Mouse (Mus musculus): ENCODE results near the gene Vav3. TPM values are rescaled to one million over a fixed set of nuclear protein-coding genes. Genes with fewer than 3 reads are reported as not detected.

Vav3 gene
- polyA plus RNA-seq, 1 experiment from 2014 or later = 10.4 TPM

GRCm38 (mm10) chr3:109496461-109496860 is 156.0 kb downstream of the Vav3 start:
- Histone ChIP-seq H3K4me3 (ENCODE audit: low read depth, low read length) (no peak overlapping the region), H3K27me3 (replicated peaks; ENCODE audit: control insufficient read depth, insufficient read depth, low read length) (no peaks in the 10 kb centered on the region), H3K36me3 (ENCODE audit: control insufficient read depth, insufficient read depth) (no peaks in the 10 kb centered on the region), H3K9ac (ENCODE audit: low read depth, low read length) (no peak overlapping the region), H3K9me3 (ENCODE audit: control insufficient read depth) (no peaks in the 10 kb centered on the region), H3K27ac (ENCODE audit: low read depth, low read length) (no peak overlapping the region), H3K4me1 (replicated peaks; ENCODE audit: control insufficient read depth, insufficient read depth, low read length) (no peaks in the 10 kb centered on the region), H3K4me2 (replicated peaks; ENCODE audit: low read depth) (no peak overlapping the region)
- no peak for TF ChIP-seq CTCF (IDR thresholded peaks at IDR 0.05; ENCODE audit: low read depth)
- no peak for ATAC-seq
- 72% methylated on average over 5 of the region's 5 CpGs for whole genome bisulfite sequencing

DNA sequence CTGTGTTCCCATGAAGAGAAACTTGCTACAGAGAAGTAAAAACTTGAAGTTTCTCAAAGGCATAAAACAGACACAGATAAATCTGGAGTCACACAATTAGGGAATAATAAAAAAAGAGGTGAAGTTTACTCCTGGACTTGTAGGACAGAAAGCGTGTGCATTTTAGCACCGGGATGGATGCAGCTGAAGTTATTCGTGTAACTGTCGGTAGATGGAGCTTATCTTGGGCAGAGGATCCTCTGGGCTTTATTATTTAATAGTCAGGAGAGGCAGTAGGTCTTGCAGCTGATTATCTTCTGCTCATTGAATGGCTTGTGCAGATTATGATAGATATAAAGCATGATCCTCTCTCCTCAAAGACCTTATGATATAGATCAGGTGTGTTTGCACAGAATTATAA is 156.6 kb downstream of the Vav3 start:
- peak; percentile 28; the same call in 1 of the 2 replicates for TF ChIP-seq CTCF (IDR thresholded peaks at IDR 0.05; ENCODE audit: low read depth)
- no peak for ATAC-seq
- H3K4me1 ChIP-seq (replicated peaks; ENCODE audit: control insufficient read depth, insufficient read depth, low read length) = no peaks in the 10 kb centered on the region
- no peak overlapping the region for H3K4me3 ChIP-seq (ENCODE audit: low read depth, low read length)
- no peaks in the 10 kb centered on the region for H3K36me3 ChIP-seq (ENCODE audit: control insufficient read depth, insufficient read depth)
- 68% methylated on average over 4 of the region's 4 CpGs for WGBS
- H3K4me2 ChIP-seq (replicated peaks; ENCODE audit: low read depth) = no peak overlapping the region
- H3K27ac ChIP-seq (ENCODE audit: low read depth, low read length) = no peak overlapping the region
- no peak overlapping the region for H3K9ac ChIP-seq (ENCODE audit: low read depth, low read length)
- H3K9me3 ChIP-seq (ENCODE audit: control insufficient read depth) = no peaks in the 10 kb centered on the region
- H3K27me3 ChIP-seq (replicated peaks; ENCODE audit: control insufficient read depth, insufficient read depth, low read length) = no peaks in the 10 kb centered on the region

DNA sequence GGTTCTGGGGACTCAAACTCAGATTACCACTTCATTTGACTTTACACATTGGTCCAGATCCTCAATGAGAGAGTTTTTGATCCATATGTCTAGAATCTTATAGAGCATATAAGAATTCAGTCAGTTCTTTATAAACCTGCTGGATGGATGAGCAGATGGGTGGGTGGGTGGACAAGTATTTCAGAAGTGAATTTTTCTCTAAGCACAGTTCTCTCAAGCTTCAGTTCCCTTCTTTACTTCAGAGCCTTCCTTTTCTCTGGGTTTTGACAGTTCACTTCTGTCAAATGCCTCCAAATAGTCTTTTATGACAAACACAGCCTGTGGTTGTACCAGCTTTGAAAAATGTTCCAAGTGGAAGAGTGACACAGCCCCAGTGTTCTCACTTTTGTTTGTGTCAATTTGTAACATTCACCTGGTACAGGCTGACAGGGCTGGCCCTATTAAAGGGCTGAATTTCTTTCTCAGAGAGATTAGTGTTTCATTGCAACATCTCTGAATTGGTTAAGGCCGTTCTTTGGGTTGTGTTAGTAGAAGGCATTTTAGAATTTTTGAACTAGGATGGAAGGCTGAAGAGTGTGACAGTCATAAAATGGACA is 159.5 kb downstream of the Vav3 start:
- H3K4me1 ChIP-seq (replicated peaks; ENCODE audit: control insufficient read depth, insufficient read depth, low read length) = no peaks in the 10 kb centered on the region
- H3K9me3 ChIP-seq (ENCODE audit: control insufficient read depth) = no peaks in the 10 kb centered on the region
- no peak for ATAC-seq
- no peak overlapping the region for H3K27ac ChIP-seq (ENCODE audit: low read depth, low read length)
- no peak overlapping the region for H3K4me2 ChIP-seq (replicated peaks; ENCODE audit: low read depth)
- TF ChIP-seq CTCF (IDR thresholded peaks at IDR 0.05; ENCODE audit: low read depth) = no peak
- H3K36me3 ChIP-seq (ENCODE audit: control insufficient read depth, insufficient read depth) = no peaks in the 10 kb centered on the region
- H3K4me3 ChIP-seq (ENCODE audit: low read depth, low read length) = no peak overlapping the region
- H3K27me3 ChIP-seq (replicated peaks; ENCODE audit: control insufficient read depth, insufficient read depth, low read length) = no peaks in the 10 kb centered on the region
- WGBS = 92% methylated on average over 1 of the region's 1 CpGs
- H3K9ac ChIP-seq (ENCODE audit: low read depth, low read length) = no peak overlapping the region

DNA sequence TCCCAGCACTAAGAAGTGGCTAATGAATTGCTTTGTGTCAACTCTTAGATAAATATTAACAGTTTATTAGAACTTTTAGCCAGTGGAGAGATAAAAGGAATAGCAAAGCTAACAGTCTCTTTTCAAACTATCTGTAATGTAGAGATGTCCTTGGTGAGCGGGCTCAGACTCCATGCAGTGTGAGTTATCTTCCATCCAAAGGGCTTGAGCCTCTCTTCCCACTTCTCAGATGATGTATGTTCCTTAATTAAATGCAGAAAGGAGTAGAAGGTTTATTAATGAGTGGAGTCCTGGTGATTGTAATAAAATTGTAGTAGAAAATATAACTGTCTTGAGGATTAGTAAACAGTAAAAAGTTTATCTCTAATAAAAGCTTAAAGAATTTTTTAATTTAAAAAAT is 169.3 kb downstream of the Vav3 start:
- H3K9me3 ChIP-seq (ENCODE audit: control insufficient read depth) = no peaks in the 10 kb centered on the region
- no peak for TF ChIP-seq CTCF (IDR thresholded peaks at IDR 0.05; ENCODE audit: low read depth)
- no peaks in the 10 kb centered on the region for H3K27me3 ChIP-seq (replicated peaks; ENCODE audit: control insufficient read depth, insufficient read depth, low read length)
- H3K27ac ChIP-seq (ENCODE audit: low read depth, low read length) = no peak overlapping the region
- H3K4me2 ChIP-seq (replicated peaks; ENCODE audit: low read depth) = no peak overlapping the region
- H3K9ac ChIP-seq (ENCODE audit: low read depth, low read length) = no peak overlapping the region
- WGBS = 26% methylated on average over 1 of the region's 1 CpGs
- H3K4me1 ChIP-seq (replicated peaks; ENCODE audit: control insufficient read depth, insufficient read depth, low read length) = no peaks in the 10 kb centered on the region
- H3K4me3 ChIP-seq (ENCODE audit: low read depth, low read length) = no peak overlapping the region
- H3K36me3 ChIP-seq (ENCODE audit: control insufficient read depth, insufficient read depth) = no peaks in the 10 kb centered on the region
- ATAC-seq = no peak

GRCm38 (mm10) chr3:109511849-109512248 is 171.4 kb downstream of the Vav3 start:
- Histone ChIP-seq H3K27me3 (replicated peaks; ENCODE audit: control insufficient read depth, insufficient read depth, low read length) (no peaks in the 10 kb centered on the region), H3K9me3 (ENCODE audit: control insufficient read depth) (no peaks in the 10 kb centered on the region), H3K4me3 (ENCODE audit: low read depth, low read length) (no peak overlapping the region), H3K27ac (ENCODE audit: low read depth, low read length) (no peak overlapping the region), H3K36me3 (ENCODE audit: control insufficient read depth, insufficient read depth) (no peaks in the 10 kb centered on the region), H3K4me2 (replicated peaks; ENCODE audit: low read depth) (no peak overlapping the region), H3K9ac (ENCODE audit: low read depth, low read length) (no peak overlapping the region), H3K4me1 (replicated peaks; ENCODE audit: control insufficient read depth, insufficient read depth, low read length) (no peaks in the 10 kb centered on the region)
- ATAC-seq = no peak
- no peak for TF ChIP-seq CTCF (IDR thresholded peaks at IDR 0.05; ENCODE audit: low read depth)
- 68% methylated on average over 1 of the region's 1 CpGs for WGBS

- H3K36me3 ChIP-seq (ENCODE audit: control insufficient read depth, insufficient read depth) = no peaks in the 10 kb centered on the region
Measured at GRCm38 (mm10) chr3:109515479-109515878, 175.0 kb downstream of the Vav3 start.

GRCm38 (mm10) chr3:109516372-109516771 is 175.9 kb downstream of the Vav3 start:
- H3K9me3 ChIP-seq (ENCODE audit: control insufficient read depth) = no peaks in the 10 kb centered on the region
- H3K27ac ChIP-seq (ENCODE audit: low read depth, low read length) = no peak overlapping the region
- no peak for ATAC-seq
- no peak for TF ChIP-seq CTCF (IDR thresholded peaks at IDR 0.05; ENCODE audit: low read depth)
- H3K27me3 ChIP-seq (replicated peaks; ENCODE audit: control insufficient read depth, insufficient read depth, low read length) = no peaks in the 10 kb centered on the region
- WGBS = 91% methylated on average over 10 of the region's 10 CpGs
- H3K4me2 ChIP-seq (replicated peaks; ENCODE audit: low read depth) = no peak overlapping the region
- no peak overlapping the region for H3K9ac ChIP-seq (ENCODE audit: low read depth, low read length)
- no peak overlapping the region for H3K4me3 ChIP-seq (ENCODE audit: low read depth, low read length)
- no peaks in the 10 kb centered on the region for H3K4me1 ChIP-seq (replicated peaks; ENCODE audit: control insufficient read depth, insufficient read depth, low read length)
- no peaks in the 10 kb centered on the region for H3K36me3 ChIP-seq (ENCODE audit: control insufficient read depth, insufficient read depth)

More at GRCm38 (mm10) chr3:109515479-109515878, 175.0 kb downstream of the Vav3 start:
- Histone ChIP-seq H3K9ac (ENCODE audit: low read depth, low read length) (no peak overlapping the region), H3K9me3 (ENCODE audit: control insufficient read depth) (no peaks in the 10 kb centered on the region), H3K4me2 (replicated peaks; ENCODE audit: low read depth) (no peak overlapping the region), H3K4me1 (replicated peaks; ENCODE audit: control insufficient read depth, insufficient read depth, low read length) (no peaks in the 10 kb centered on the region), H3K27me3 (replicated peaks; ENCODE audit: control insufficient read depth, insufficient read depth, low read length) (no peaks in the 10 kb centered on the region), H3K4me3 (ENCODE audit: low read depth, low read length) (no peak overlapping the region), H3K27ac (ENCODE audit: low read depth, low read length) (no peak overlapping the region)
- WGBS = 71% methylated on average over 3 of the region's 3 CpGs
- TF ChIP-seq CTCF (IDR thresholded peaks at IDR 0.05; ENCODE audit: low read depth) = no peak
- ATAC-seq = no peak

Measured in intestine, postnatal 0 days (tissue).